Mouse (Mus musculus) limb, embryonic 14.5 days (tissue): Measurements from ENCODE around the gene Tbk1. TPM values are rescaled to one million over a fixed set of nuclear protein-coding genes. Genes with fewer than 3 reads are reported as not detected.

Experiments used
- ATAC-seq: fragments of 200-750 bp; cut with Nextera tagmentation; 2 replicates; pipeline ENCODE4 v1.8.0; 2017; ENCODE audit warnings: low read depth, moderate number of reproducible peaks, moderate TSS enrichment; ENCODE audit not compliant: low FRiP score
- DNase-seq: peaks from one replicate; pipeline ENCODE4 v3.0.0-alpha.2; 2015; ENCODE audit warnings: low spot score
- H3K27ac ChIP-seq: fragments of 300-500 bp; sonication (generic); replicated peaks from 2 replicates; pipeline ENCODE4 v1.5.1; 2014; ENCODE audit warnings: low read depth, mild to moderate bottlenecking, low read length, moderate library complexity, mixed read lengths
- H3K27me3 ChIP-seq: fragments of 300-500 bp; sonication (generic); 2 replicates; pipeline ENCODE4 v1.6.1; 2014; ENCODE audit warnings: low read length, mixed read lengths; ENCODE audit not compliant: control insufficient read depth, insufficient read depth
- H3K36me3 ChIP-seq: fragments of 300-500 bp; sonication (generic); 2 replicates; pipeline ENCODE4 v1.6.1; 2014; ENCODE audit warnings: mild to moderate bottlenecking, low read length, moderate library complexity, mixed read lengths; ENCODE audit not compliant: control insufficient read depth, insufficient read depth
- H3K4me1 ChIP-seq: fragments of 300-500 bp; sonication (generic); 2 replicates; pipeline ENCODE4 v1.6.1; 2014; ENCODE audit warnings: antibody characterized with exemption, low read length, mixed read lengths; ENCODE audit not compliant: control insufficient read depth, insufficient read depth
- H3K4me2 ChIP-seq: fragments of 300-500 bp; sonication (generic); replicated peaks from 2 replicates; pipeline ENCODE4 v1.6.1; 2014; ENCODE audit warnings: low read depth, mild to moderate bottlenecking, low read length, moderate library complexity; ENCODE audit not compliant: severe bottlenecking
- H3K4me3 ChIP-seq: fragments of 300-500 bp; sonication (generic); replicated peaks from 2 replicates; pipeline ENCODE4 v1.5.1; 2014; ENCODE audit warnings: low read length
- H3K9ac ChIP-seq: fragments of 300-500 bp; sonication (generic); 2 replicates; pipeline ENCODE4 v1.6.1; 2014; ENCODE audit warnings: mild to moderate bottlenecking, low read depth, low read length, moderate library complexity; ENCODE audit not compliant: severe bottlenecking
- H3K9me3 ChIP-seq: fragments of 300-500 bp; sonication (generic); 2 replicates; pipeline ENCODE4 v1.6.1; 2016; ENCODE audit warnings: low read length; ENCODE audit not compliant: control insufficient read depth
- POLR2A ChIP-seq: fragments of 200-500 bp; IDR thresholded peaks from 2 replicates; pipeline ENCODE4 v1.8.0; 2012; ENCODE audit warnings: inconsistent platforms, mild to moderate bottlenecking, moderate library complexity, borderline replicate concordance; ENCODE audit not compliant: insufficient read depth, insufficient read length; ENCODE audit errors: extremely low read depth
- WGBS: fragments of 180-500 bp; shearing (Covaris S2); extraction: QIAGEN DNeasy Blood & Tissue Kit; methylation state at CpG from one replicate; pipeline ENCODE4 v1.1.7; 2014; 5-methylcytosine and 5-hydroxymethylcytosine counted together
- polyA plus RNA-seq, 2 experiments: library from polyadenylated mRNA; depleted of rRNA in 1 of 2; stranded (reverse) in 1 of 2; unstranded in 1 of 2; fragments of >200 nt; fragmentation: Nextera tagmentation in 1 of 2; extraction: Ambion mirVana in 1 of 2; gene quantifications; 2 replicates each; pipeline versions ENCODE4 v1.2.1 to v1.2.3; 2012 to 2014

The Tbk1 gene
- polyA plus RNA-seq, 2 experiments = 30.0 to 32.2 TPM

GRCm38 (mm10) chr10:121519710-121520109 is 66.9 kb downstream of the Tbk1 start:
- Histone ChIP-seq H3K27me3 (no peaks in the 10 kb centered on the region), H3K36me3 (no peaks in the 10 kb centered on the region), H3K4me3 (no peak overlapping the region), H3K4me1 (peaks cover 6% of the 10 kb centered on the region), H3K9me3 (no peaks in the 10 kb centered on the region), H3K9ac (no peak overlapping the region), H3K27ac (no peak overlapping the region), H3K4me2 (no peak overlapping the region)
- TF ChIP-seq POLR2A = no peak
- no peak for DNase-seq
- whole genome bisulfite sequencing = 34% methylated on average over 2 of the region's 2 CpGs
- no peak for ATAC-seq

GRCm38 (mm10) chr10:121516008-121516600 is 70.5 kb downstream of the Tbk1 start:
- WGBS = 25% methylated on average over 18 of the region's 18 CpGs
- no peaks in the 10 kb centered on the region for H3K27me3 ChIP-seq
- 0 out of 2 replicates have a peak, but pooled peaks have one; percentile 20 for TF ChIP-seq POLR2A
- no peak overlapping the region for H3K9ac ChIP-seq
- H3K4me2 ChIP-seq = peak overlapping the region; percentile 25; the same call in 1 of the 2 replicates
- ATAC-seq (peak; percentile 53; the same call in 1 of the 2 replicates), DNase-seq (peak; percentile 91)
- peaks cover 2% of the 10 kb centered on the region for H3K4me1 ChIP-seq
- no peak overlapping the region for H3K4me3 ChIP-seq
- H3K27ac ChIP-seq = 0 out of 2 replicates have a peak overlapping the region, but pooled peaks have one; percentile 26
- H3K36me3 ChIP-seq = no peaks in the 10 kb centered on the region
- H3K9me3 ChIP-seq = no peaks in the 10 kb centered on the region

- no peaks in the 10 kb centered on the region for H3K9me3 ChIP-seq
- 21% methylated on average over 24 of the region's 24 CpGs for WGBS
- peaks cover 21% of the 10 kb centered on the region for H3K4me1 ChIP-seq
- peak; percentile 70 for ATAC-seq
- no peaks in the 10 kb centered on the region for H3K27me3 ChIP-seq
- H3K27ac ChIP-seq = no peak overlapping the region
- H3K9ac ChIP-seq = no peak overlapping the region
- peak; percentile 70 for DNase-seq
- H3K36me3 ChIP-seq = no peaks in the 10 kb centered on the region
- TF ChIP-seq POLR2A = no peak
- no peak overlapping the region for H3K4me3 ChIP-seq
- no peak overlapping the region; the same call in 1 of the 2 replicates for H3K4me2 ChIP-seq
Observed at GRCm38 (mm10) chr10:121509751-121510643, 76.6 kb downstream of the Tbk1 start.

- Histone ChIP-seq H3K4me3 (no peak overlapping the region), H3K36me3 (no peaks in the 10 kb centered on the region), H3K27ac (no peak overlapping the region), H3K27me3 (no peaks in the 10 kb centered on the region), H3K4me2 (no peak overlapping the region), H3K4me1 (peaks cover 21% of the 10 kb centered on the region), H3K9me3 (no peaks in the 10 kb centered on the region), H3K9ac (no peak overlapping the region)
- 88% methylated on average over 14 of the region's 16 CpGs for WGBS
- no peak for ATAC-seq
- no peak for DNase-seq
- TF ChIP-seq POLR2A = no peak
Observed at GRCm38 (mm10) chr10:121507755-121508544, 78.6 kb downstream of the Tbk1 start.
